Mouse (Mus musculus): ENCODE data around the gene 4930453N24Rik.

4930453N24Rik gene

GRCm38 (mm10) chr16:64723273-64724057, 47.5 kb downstream of the 4930453N24Rik start:
- DNase-seq (ENCODE audit: low read depth, low spot score): peak; percentile 80

- no peak for DNase-seq (ENCODE audit: low read depth, low spot score)
Observed at GRCm38 (mm10) chr16:64721542-64721941, 49.4 kb downstream of the 4930453N24Rik start.

- no peak for DNase-seq (ENCODE audit: low read depth, low spot score)
Observed at GRCm38 (mm10) chr16:64719096-64719495, 51.9 kb downstream of the 4930453N24Rik start.

- DNase-seq (ENCODE audit: low read depth, low spot score): peak; percentile 75
Observed at GRCm38 (mm10) chr16:64717814-64718213, 53.1 kb downstream of the 4930453N24Rik start.

- no peak for DNase-seq (ENCODE audit: low read depth, low spot score)
Observed at GRCm38 (mm10) chr16:64711816-64712215, 59.1 kb downstream of the 4930453N24Rik start.
